Comparison of ENCODE assay signal across 1 mouse cellular context in genomic region chr14:115228075-115228474, GRCm38 (mm10).
TF ChIP-seq lines count a peak whose summit lies in the region.

No protein-coding gene starts in this region.

TF ChIP-seq in CH12.LX, 34 proteins besides CTCF, POLR2A, EP300 and RAD21 (continued from another document):
- TF ChIP-seq NRF1 (IDR thresholded peaks at IDR 0.05; ENCODE audit: low read depth, low read length) (no peak), MAFK (IDR thresholded peaks at IDR 0.05; ENCODE audit: insufficient replicate concordance, low read length) (no peak), E2F4 (IDR thresholded peaks at IDR 0.05; ENCODE audit: insufficient replicate concordance, low read depth, low read length) (no peak), TBP (conservative IDR thresholded peaks at IDR 0.05; ENCODE audit: low read depth, low read length) (no peak), CHD2 (IDR thresholded peaks at IDR 0.05; ENCODE audit: low read length) (no peak), GABPA (IDR thresholded peaks at IDR 0.05; ENCODE audit: insufficient replicate concordance, low read depth, low read length) (no peak), MAX (IDR thresholded peaks at IDR 0.05; ENCODE audit: low read length) (no peak), UBTF (IDR thresholded peaks at IDR 0.05; ENCODE audit: low read depth, low read length) (no peak), CHD1 (IDR thresholded peaks at IDR 0.05; ENCODE audit: low read depth, low read length) (no peak), ETS1 (conservative IDR thresholded peaks at IDR 0.05; ENCODE audit: low read depth, low read length) (0 out of 2 replicates have a peak, but pooled peaks have one; percentile 20), ZNF384 (IDR thresholded peaks at IDR 0.05; ENCODE audit: low read depth, low read length) (no peak), KAT2A (IDR thresholded peaks at IDR 0.05; ENCODE audit: insufficient replicate concordance, low read length) (no peak), USF1 (IDR thresholded peaks at IDR 0.05; ENCODE audit: low read depth, low read length) (no peak), MEF2A (IDR thresholded peaks at IDR 0.05; ENCODE audit: borderline replicate concordance, low read depth, low read length) (no peak), MXI1 (IDR thresholded peaks at IDR 0.05; ENCODE audit: low read depth, low read length) (no peak), IRF4 (IDR thresholded peaks at IDR 0.05; ENCODE audit: low read depth, low read length) (peak; percentile 61), ELF1 (IDR thresholded peaks at IDR 0.05; ENCODE audit: low read depth, low read length) (no peak), JUND (conservative IDR thresholded peaks at IDR 0.05; ENCODE audit: low read depth, low read length) (peak; percentile 80), USF2 (conservative IDR thresholded peaks at IDR 0.05; ENCODE audit: low read depth, low read length) (no peak), MAZ (IDR thresholded peaks at IDR 0.05; ENCODE audit: low read depth, low read length) (no peak), SIN3A (IDR thresholded peaks at IDR 0.05; ENCODE audit: low read length) (no peak), ZMIZ1 (IDR thresholded peaks at IDR 0.05; ENCODE audit: low read depth, low read length) (no peak), HCFC1 (IDR thresholded peaks at IDR 0.05; ENCODE audit: low read depth, low read length) (no peak), ZC3H11A (IDR thresholded peaks at IDR 0.05; ENCODE audit: low read depth, low read length) (no peak)
